Mouse (Mus musculus) midbrain, embryonic 12.5 days (tissue): ENCODE results near the gene Oxsr1. TPM values are rescaled to one million over a fixed set of nuclear protein-coding genes. Genes with fewer than 3 reads are reported as not detected.
A peak's percentile ranks its signal among the peaks of the same experiment; 100 is the strongest.

Source experiments
- ATAC-seq: fragments of 200-750 bp; cut with Nextera tagmentation; 2 replicates; pipeline ENCODE4 v1.8.0; 2017; ENCODE audit warnings: low read depth, moderate TSS enrichment, moderate library complexity; ENCODE audit not compliant: low FRiP score
- H3K27ac ChIP-seq: fragments of 300-500 bp; sonication (generic); replicated peaks from 2 replicates; pipeline ENCODE4 v1.5.1; 2016; ENCODE audit warnings: mild to moderate bottlenecking
- H3K27me3 ChIP-seq: fragments of 300-500 bp; sonication (generic); 2 replicates; pipeline ENCODE4 v1.6.1; 2016; ENCODE audit warnings: mild to moderate bottlenecking
- H3K36me3 ChIP-seq: fragments of 300-500 bp; sonication (generic); 2 replicates; pipeline ENCODE4 v1.6.1; 2016
- H3K4me1 ChIP-seq: fragments of 300-500 bp; sonication (generic); 2 replicates; pipeline ENCODE4 v1.6.1; 2016
- H3K4me2 ChIP-seq: fragments of 300-500 bp; sonication (generic); replicated peaks from 2 replicates; pipeline ENCODE4 v1.6.1; 2016; ENCODE audit warnings: mild to moderate bottlenecking, moderate library complexity
- H3K4me3 ChIP-seq: fragments of 300-500 bp; sonication (generic); 2 replicates; pipeline ENCODE4 v1.5.1; 2016; ENCODE audit warnings: mild to moderate bottlenecking
- H3K9ac ChIP-seq: fragments of 300-500 bp; sonication (generic); replicated peaks from 2 replicates; pipeline ENCODE4 v1.6.1; 2016; ENCODE audit warnings: mild to moderate bottlenecking, moderate library complexity
- H3K9me3 ChIP-seq: fragments of 300-500 bp; sonication (generic); 2 replicates; pipeline ENCODE4 v1.6.1; 2016; ENCODE audit warnings: mild to moderate bottlenecking
- WGBS: fragments of 180-500 bp; shearing (Covaris S2); methylation state at CpG from one replicate; pipeline ENCODE4 v1.1.7; 2016; 5-methylcytosine and 5-hydroxymethylcytosine counted together
- polyA plus RNA-seq: library from polyadenylated mRNA; unstranded; fragments of >200 nt; fragmentation: Nextera tagmentation; extraction: Ambion mirVana; gene quantifications from 2 replicates; pipeline ENCODE4 v1.2.1, GENCODE M21; 2016

The Oxsr1 gene
- polyA plus RNA-seq, 1 experiment from 2014 or later, result 20.9 TPM

- Histone ChIP-seq H3K4me3 (no peak overlapping the region), H3K4me1 (no peaks in the 10 kb centered on the region), H3K27me3 (no peaks in the 10 kb centered on the region), H3K36me3 (peaks cover 46% of the 10 kb centered on the region), H3K9ac (no peak overlapping the region), H3K9me3 (no peaks in the 10 kb centered on the region), H3K27ac (no peak overlapping the region), H3K4me2 (no peak overlapping the region)
- no peak for ATAC-seq
- 91% methylated on average over 10 of the region's 10 CpGs for WGBS
Observed at GRCm38 (mm10) chr9:119350947-119351705, 28.9 kb upstream of the Oxsr1 start.

- no peak overlapping the region for H3K4me2 ChIP-seq
- WGBS, result 89% methylated on average over 3 of the region's 3 CpGs
- H3K9ac ChIP-seq, result no peak overlapping the region
- no peak for ATAC-seq
- H3K36me3 ChIP-seq, result peaks cover 51% of the 10 kb centered on the region
- no peak overlapping the region for H3K4me3 ChIP-seq
- no peaks in the 10 kb centered on the region for H3K27me3 ChIP-seq
- no peaks in the 10 kb centered on the region for H3K9me3 ChIP-seq
- no peak overlapping the region for H3K27ac ChIP-seq
- H3K4me1 ChIP-seq, result no peaks in the 10 kb centered on the region
Observed at GRCm38 (mm10) chr9:119350531-119350930, 28.3 kb upstream of the Oxsr1 start.

- WGBS, result 94% methylated on average over 8 of the region's 8 CpGs
- Histone ChIP-seq H3K9ac (no peak overlapping the region), H3K4me1 (peaks cover 12% of the 10 kb centered on the region), H3K27me3 (no peaks in the 10 kb centered on the region), H3K36me3 (peaks cover 74% of the 10 kb centered on the region), H3K27ac (no peak overlapping the region), H3K9me3 (no peaks in the 10 kb centered on the region), H3K4me2 (no peak overlapping the region), H3K4me3 (no peak overlapping the region)
- no peak for ATAC-seq
Observed at GRCm38 (mm10) chr9:119346376-119346775, 24.1 kb upstream of the Oxsr1 start.

GRCm38 (mm10) chr9:119342728-119343127 lies 20.5 kb upstream of the Oxsr1 start:
- Histone ChIP-seq H3K4me1 (peaks cover 28% of the 10 kb centered on the region), H3K9ac (no peak overlapping the region), H3K4me3 (peak overlapping the region; percentile 85; the same call in 1 of the 2 replicates), H3K4me2 (peak overlapping the region; percentile 76), H3K36me3 (peaks cover 46% of the 10 kb centered on the region), H3K27me3 (peaks cover 21% of the 10 kb centered on the region), H3K27ac (no peak overlapping the region), H3K9me3 (no peaks in the 10 kb centered on the region)
- ATAC-seq, result no peak
- 92% methylated on average over 7 of the region's 7 CpGs for WGBS

- peak within 1 kb of the TSS; percentile 76 for H3K4me2 ChIP-seq
- H3K9ac ChIP-seq, result peak within 1 kb of the TSS; percentile 89
- H3K4me1 ChIP-seq, result peaks cover 28% of the 10 kb centered on the region
- peak within 1 kb of the TSS; percentile 85 for H3K4me3 ChIP-seq
- peak within 1 kb of the TSS; percentile 87 for H3K27ac ChIP-seq
- H3K36me3 ChIP-seq, result peaks cover 30% of the 10 kb centered on the region
- under 1% methylated on average over 68 of the region's 68 CpGs for WGBS
- no peaks in the 10 kb centered on the region for H3K9me3 ChIP-seq
- H3K27me3 ChIP-seq, result peaks cover 21% of the 10 kb centered on the region
- ATAC-seq, result peak; percentile 99
Observed at GRCm38 (mm10) chr9:119340909-119341816, 18.9 kb upstream of the Oxsr1 start, which contains the start of gene Myd88. Gene Myd88 (minus strand): TSS chr9:119341411.

GRCm38 (mm10) chr9:119340212-119340580 lies 18.0 kb upstream of the Oxsr1 start:
- 7% methylated on average over 8 of the region's 8 CpGs for WGBS
- Histone ChIP-seq H3K4me1 (peaks cover 28% of the 10 kb centered on the region), H3K36me3 (peaks cover 21% of the 10 kb centered on the region), H3K4me3 (peak overlapping the region; percentile 85), H3K9ac (peak overlapping the region; percentile 56; the same call in 1 of the 2 replicates), H3K9me3 (no peaks in the 10 kb centered on the region), H3K4me2 (peak overlapping the region; percentile 76), H3K27ac (no peak overlapping the region), H3K27me3 (peaks cover 21% of the 10 kb centered on the region)
- no peak for ATAC-seq

GRCm38 (mm10) chr9:119339558-119340211 lies 17.5 kb upstream of the Oxsr1 start, which contains the start of gene Acaa1a:
Gene Acaa1a (plus strand): TSS chr9:119339676.
- Histone ChIP-seq H3K4me3 (peak within 1 kb of the TSS; percentile 85), H3K4me1 (peaks cover 28% of the 10 kb centered on the region), H3K9me3 (no peaks in the 10 kb centered on the region), H3K4me2 (peak within 1 kb of the TSS; percentile 76), H3K27me3 (peaks cover 21% of the 10 kb centered on the region), H3K9ac (peak within 1 kb of the TSS; percentile 56), H3K36me3 (peaks cover 16% of the 10 kb centered on the region), H3K27ac (peak within 1 kb of the TSS; percentile 87)
- ATAC-seq, result no peak
- whole genome bisulfite sequencing, result 2% methylated on average over 43 of the region's 43 CpGs

- H3K4me3 ChIP-seq, result peak overlapping the region; percentile 85
- ATAC-seq, result no peak
- H3K27ac ChIP-seq, result no peak overlapping the region
Observed at GRCm38 (mm10) chr9:119339106-119339505, 16.9 kb upstream of the Oxsr1 start.

GRCm38 (mm10) chr9:119338350-119338749 lies 16.1 kb upstream of the Oxsr1 start:
- H3K9ac ChIP-seq, result no peak overlapping the region
- no peak overlapping the region for H3K4me3 ChIP-seq
- H3K4me2 ChIP-seq, result no peak overlapping the region
- H3K36me3 ChIP-seq, result peaks cover 2% of the 10 kb centered on the region; the same call in 1 of the 2 replicates
- 93% methylated on average over 3 of the region's 3 CpGs for WGBS
- peaks cover 21% of the 10 kb centered on the region for H3K27me3 ChIP-seq
- no peak for ATAC-seq
- no peak overlapping the region for H3K27ac ChIP-seq
- no peaks in the 10 kb centered on the region for H3K9me3 ChIP-seq
- H3K4me1 ChIP-seq, result peaks cover 28% of the 10 kb centered on the region

More at GRCm38 (mm10) chr9:119339106-119339505, 16.9 kb upstream of the Oxsr1 start:
- Histone ChIP-seq H3K9me3 (no peaks in the 10 kb centered on the region), H3K4me2 (peak overlapping the region; percentile 76), H3K4me1 (peaks cover 28% of the 10 kb centered on the region), H3K36me3 (peaks cover 10% of the 10 kb centered on the region), H3K27me3 (peaks cover 21% of the 10 kb centered on the region), H3K9ac (0 out of 2 replicates have a peak overlapping the region, but pooled peaks have one; percentile 56)
- 53% methylated on average over 7 of the region's 7 CpGs for WGBS

- Histone ChIP-seq H3K9me3 (no peaks in the 10 kb centered on the region), H3K4me2 (no peak overlapping the region), H3K4me1 (peaks cover 28% of the 10 kb centered on the region), H3K36me3 (no peaks in the 10 kb centered on the region), H3K9ac (no peak overlapping the region), H3K4me3 (no peak overlapping the region), H3K27ac (no peak overlapping the region), H3K27me3 (peaks cover 21% of the 10 kb centered on the region)
- 89% methylated on average over 14 of the region's 14 CpGs for WGBS
- ATAC-seq, result no peak
Observed at GRCm38 (mm10) chr9:119337842-119338241, 15.6 kb upstream of the Oxsr1 start.

- ATAC-seq, result no peak
- 88% methylated on average over 4 of the region's 4 CpGs for WGBS
- peaks cover 21% of the 10 kb centered on the region for H3K27me3 ChIP-seq
Observed at GRCm38 (mm10) chr9:119335571-119335970, 13.3 kb upstream of the Oxsr1 start.

More at GRCm38 (mm10) chr9:119335571-119335970, 13.3 kb upstream of the Oxsr1 start:
- Histone ChIP-seq H3K4me2 (no peak overlapping the region), H3K27ac (no peak overlapping the region), H3K36me3 (no peaks in the 10 kb centered on the region), H3K9ac (no peak overlapping the region), H3K9me3 (no peaks in the 10 kb centered on the region), H3K4me3 (no peak overlapping the region), H3K4me1 (peaks cover 14% of the 10 kb centered on the region; the same call in 1 of the 2 replicates)
